ENCODE assay signal across 12 mouse cellular contexts in the genomic region with DNA sequence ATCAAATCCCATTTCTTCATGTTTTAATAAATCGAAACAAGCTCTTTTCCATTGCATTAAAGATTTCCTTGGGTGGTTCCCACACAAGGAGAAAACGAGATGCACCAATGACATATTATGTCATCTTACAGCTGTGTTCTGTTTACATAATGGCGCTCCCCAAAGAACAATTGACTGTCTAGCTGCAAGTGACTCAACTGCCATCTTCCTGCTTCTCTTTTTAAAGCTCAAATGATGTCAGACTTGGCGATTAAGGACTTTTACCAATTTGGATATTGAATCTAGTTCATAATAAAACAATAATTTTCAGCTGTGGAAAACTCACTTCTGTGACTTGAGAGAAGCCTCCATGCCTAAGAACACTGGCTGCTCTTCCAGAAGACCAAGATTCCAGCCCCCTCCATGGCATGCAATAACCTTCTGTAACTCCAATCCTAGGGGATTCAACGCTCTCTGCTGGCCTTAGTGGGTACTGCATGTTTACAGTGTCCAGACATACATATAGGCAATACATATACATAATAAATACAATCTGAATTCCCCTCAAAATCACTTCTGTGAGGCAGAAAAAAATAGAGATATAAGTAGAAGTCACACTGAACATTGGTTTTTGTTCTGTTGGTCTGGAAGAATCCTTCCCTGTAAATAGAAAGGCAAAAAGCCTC.
DNase-seq lines count a peak whose midpoint lies in the region; ATAC-seq lines count a peak whose summit lies in the region.
"Had no signal": no experiment of that assay in that cellular context is flagged by ENCODE, and none has a peak within 500 bp of the region (broad histone marks: within the 10 kb centered on the region; RNA-seq: fewer than 3 reads in every experiment).

No protein-coding gene starts in this region.

- WGBS in heart, embryonic 12.5 days: 65% methylated on average over 5 of the region's 5 CpGs

- no peaks in the 10 kb centered on the region for H3K27me3 ChIP-seq in heart, embryonic 12.5 days (replicated peaks)
- H3K27me3 ChIP-seq: heart, embryonic 13.5 days; liver, embryonic 15.5 days had no signal

- no peak overlapping the region for H3K27ac ChIP-seq in heart, embryonic 12.5 days (ENCODE audit: poor library complexity, severe bottlenecking)
- H3K27ac ChIP-seq: heart, embryonic 13.5 days; liver, embryonic 15.5 days had no signal

- H3K4me3 ChIP-seq in heart, embryonic 12.5 days: no peak overlapping the region
- H3K4me3 ChIP-seq: heart, embryonic 13.5 days; liver, embryonic 15.5 days had no signal

- peaks cover 11% of the 10 kb centered on the region for H3K4me1 ChIP-seq in heart, embryonic 12.5 days (replicated peaks)
- H3K4me1 ChIP-seq: liver, embryonic 15.5 days had no signal

- H3K9me3 ChIP-seq in heart, embryonic 12.5 days (replicated peaks): no peaks in the 10 kb centered on the region
- H3K9me3 ChIP-seq: heart, embryonic 13.5 days; liver, embryonic 15.5 days had no signal

- no peaks in the 10 kb centered on the region for H3K36me3 ChIP-seq in heart, embryonic 12.5 days
- H3K36me3 ChIP-seq: heart, embryonic 13.5 days; liver, embryonic 15.5 days had no signal

- no peak for ATAC-seq in heart, embryonic 12.5 days (ENCODE audit: insufficient number of reproducible peaks, low FRiP score)

- DNase-seq in heart, adult 11 months: peak; percentile 91
- DNase-seq in lung, postnatal 10 days: peak; percentile 22
- no peak for DNase-seq in lung, postnatal 14 days
- DNase-seq in ES-CJ7 (ENCODE audit: low read depth, low spot score): peak; percentile 38
- peak; percentile 39 for DNase-seq in heart, postnatal 4 days
- no peak for DNase-seq in right cerebral cortex, postnatal 14 days
- DNase-seq in urinary bladder, adult 2 months (ENCODE audit: low spot score): no peak
- DNase-seq: cerebellum, adult 9-11 months; kidney, adult 9 months had no signal

- H3K9ac ChIP-seq in heart, embryonic 12.5 days: no peak overlapping the region
- H3K9ac ChIP-seq: heart, embryonic 13.5 days; liver, embryonic 15.5 days had no signal

- H3K4me2 ChIP-seq in heart, embryonic 12.5 days: no peak overlapping the region
- H3K4me2 ChIP-seq: heart, embryonic 13.5 days; liver, embryonic 15.5 days had no signal

Comparison
In these comparisons a context has a peak if more than half of its experiments do, and no peak if none do; other contexts are left out.
1. DNase-seq: peak in heart, adult 11 months (single experiment), lung, postnatal 10 days (single experiment), ES-CJ7 (single experiment) and heart, postnatal 4 days (single experiment); none in lung, postnatal 14 days (single experiment), right cerebral cortex, postnatal 14 days (single experiment) and urinary bladder, adult 2 months (single experiment).